Mouse (Mus musculus): ENCODE measurements around the gene Ccdc167. TPM values are rescaled to one million over a fixed set of nuclear protein-coding genes. Genes with fewer than 3 reads are reported as not detected.

The Ccdc167 gene
- polyA plus RNA-seq, 1 experiment from 2014 or later: 11.3 TPM

GRCm38 (mm10) chr17:29747466-29747865 is 30.6 kb upstream of the Ccdc167 start:
- Histone ChIP-seq H3K9me3 (ENCODE audit: control insufficient read depth, low read length) (no peaks in the 10 kb centered on the region), H3K4me3 (replicated peaks; ENCODE audit: low read depth, low read length) (no peak overlapping the region), H3K4me1 (ENCODE audit: control insufficient read depth, insufficient read depth, low read length) (peaks cover 32% of the 10 kb centered on the region), H3K4me2 (ENCODE audit: low read length) (no peak overlapping the region), H3K27me3 (ENCODE audit: control insufficient read depth, insufficient read depth, low read length) (no peaks in the 10 kb centered on the region), H3K27ac (replicated peaks; ENCODE audit: low read depth, low read length) (peak overlapping the region; percentile 32; the same call in 1 of the 2 replicates), H3K9ac (replicated peaks; ENCODE audit: low read length) (no peak overlapping the region), H3K36me3 (ENCODE audit: control insufficient read depth, insufficient read depth, low read length) (no peaks in the 10 kb centered on the region)
- WGBS: 45% methylated on average over 6 of the region's 6 CpGs
- DNase-seq (no peak), ATAC-seq (ENCODE audit: low FRiP score, low TSS enrichment) (no peak)

GRCm38 (mm10) chr17:29737849-29738804 is 21.3 kb upstream of the Ccdc167 start:
- Histone ChIP-seq H3K9ac (replicated peaks; ENCODE audit: low read length) (no peak overlapping the region), H3K27ac (replicated peaks; ENCODE audit: low read depth, low read length) (peak overlapping the region; percentile 73), H3K4me2 (ENCODE audit: low read length) (peak overlapping the region; percentile 24; the same call in 1 of the 2 replicates), H3K36me3 (ENCODE audit: control insufficient read depth, insufficient read depth, low read length) (no peaks in the 10 kb centered on the region), H3K27me3 (ENCODE audit: control insufficient read depth, insufficient read depth, low read length) (no peaks in the 10 kb centered on the region), H3K4me1 (ENCODE audit: control insufficient read depth, insufficient read depth, low read length) (peaks cover 34% of the 10 kb centered on the region), H3K4me3 (replicated peaks; ENCODE audit: low read depth, low read length) (no peak overlapping the region), H3K9me3 (ENCODE audit: control insufficient read depth, low read length) (no peaks in the 10 kb centered on the region)
- WGBS: 33% methylated on average over 22 of the region's 22 CpGs
- DNase-seq: peak; percentile 87
- ATAC-seq (ENCODE audit: low FRiP score, low TSS enrichment): peak; percentile 82

- peak; percentile 75 for DNase-seq
- Histone ChIP-seq H3K4me1 (ENCODE audit: control insufficient read depth, insufficient read depth, low read length) (peaks cover 39% of the 10 kb centered on the region), H3K4me2 (ENCODE audit: low read length) (no peak overlapping the region), H3K4me3 (replicated peaks; ENCODE audit: low read depth, low read length) (no peak overlapping the region), H3K9ac (replicated peaks; ENCODE audit: low read length) (no peak overlapping the region), H3K27me3 (ENCODE audit: control insufficient read depth, insufficient read depth, low read length) (no peaks in the 10 kb centered on the region), H3K36me3 (ENCODE audit: control insufficient read depth, insufficient read depth, low read length) (no peaks in the 10 kb centered on the region), H3K9me3 (ENCODE audit: control insufficient read depth, low read length) (no peaks in the 10 kb centered on the region), H3K27ac (replicated peaks; ENCODE audit: low read depth, low read length) (peak overlapping the region; percentile 81)
- peak; percentile 59 for ATAC-seq (ENCODE audit: low FRiP score, low TSS enrichment)
- 10% methylated on average over 15 of the region's 15 CpGs for WGBS
Measured at GRCm38 (mm10) chr17:29736448-29737014, 19.7 kb upstream of the Ccdc167 start.

GRCm38 (mm10) chr17:29732522-29732921 is 15.7 kb upstream of the Ccdc167 start:
- H3K36me3 ChIP-seq (ENCODE audit: control insufficient read depth, insufficient read depth, low read length): no peaks in the 10 kb centered on the region
- no peak overlapping the region for H3K9ac ChIP-seq (replicated peaks; ENCODE audit: low read length)
- peaks cover 41% of the 10 kb centered on the region for H3K4me1 ChIP-seq (ENCODE audit: control insufficient read depth, insufficient read depth, low read length)
- no peaks in the 10 kb centered on the region for H3K27me3 ChIP-seq (ENCODE audit: control insufficient read depth, insufficient read depth, low read length)
- H3K4me3 ChIP-seq (replicated peaks; ENCODE audit: low read depth, low read length): no peak overlapping the region
- DNase-seq (no peak), ATAC-seq (ENCODE audit: low FRiP score, low TSS enrichment) (no peak)
- H3K9me3 ChIP-seq (ENCODE audit: control insufficient read depth, low read length): no peaks in the 10 kb centered on the region
- WGBS: 71% methylated on average over 2 of the region's 2 CpGs
- no peak overlapping the region for H3K4me2 ChIP-seq (ENCODE audit: low read length)
- H3K27ac ChIP-seq (replicated peaks; ENCODE audit: low read depth, low read length): 0 out of 2 replicates have a peak overlapping the region, but pooled peaks have one; percentile 89

- no peaks in the 10 kb centered on the region for H3K9me3 ChIP-seq (ENCODE audit: control insufficient read depth, low read length)
- no peak for ATAC-seq (ENCODE audit: low FRiP score, low TSS enrichment)
- peak; percentile 51 for DNase-seq
- 22% methylated on average over 6 of the region's 6 CpGs for WGBS
- no peak overlapping the region for H3K9ac ChIP-seq (replicated peaks; ENCODE audit: low read length)
- peaks cover 41% of the 10 kb centered on the region for H3K4me1 ChIP-seq (ENCODE audit: control insufficient read depth, insufficient read depth, low read length)
- no peak overlapping the region for H3K4me3 ChIP-seq (replicated peaks; ENCODE audit: low read depth, low read length)
- no peaks in the 10 kb centered on the region for H3K36me3 ChIP-seq (ENCODE audit: control insufficient read depth, insufficient read depth, low read length)
- H3K27ac ChIP-seq (replicated peaks; ENCODE audit: low read depth, low read length): peak overlapping the region; percentile 89
- H3K27me3 ChIP-seq (ENCODE audit: control insufficient read depth, insufficient read depth, low read length): no peaks in the 10 kb centered on the region
- H3K4me2 ChIP-seq (ENCODE audit: low read length): no peak overlapping the region
Measured at GRCm38 (mm10) chr17:29731953-29732325, 15.1 kb upstream of the Ccdc167 start.

DNA sequence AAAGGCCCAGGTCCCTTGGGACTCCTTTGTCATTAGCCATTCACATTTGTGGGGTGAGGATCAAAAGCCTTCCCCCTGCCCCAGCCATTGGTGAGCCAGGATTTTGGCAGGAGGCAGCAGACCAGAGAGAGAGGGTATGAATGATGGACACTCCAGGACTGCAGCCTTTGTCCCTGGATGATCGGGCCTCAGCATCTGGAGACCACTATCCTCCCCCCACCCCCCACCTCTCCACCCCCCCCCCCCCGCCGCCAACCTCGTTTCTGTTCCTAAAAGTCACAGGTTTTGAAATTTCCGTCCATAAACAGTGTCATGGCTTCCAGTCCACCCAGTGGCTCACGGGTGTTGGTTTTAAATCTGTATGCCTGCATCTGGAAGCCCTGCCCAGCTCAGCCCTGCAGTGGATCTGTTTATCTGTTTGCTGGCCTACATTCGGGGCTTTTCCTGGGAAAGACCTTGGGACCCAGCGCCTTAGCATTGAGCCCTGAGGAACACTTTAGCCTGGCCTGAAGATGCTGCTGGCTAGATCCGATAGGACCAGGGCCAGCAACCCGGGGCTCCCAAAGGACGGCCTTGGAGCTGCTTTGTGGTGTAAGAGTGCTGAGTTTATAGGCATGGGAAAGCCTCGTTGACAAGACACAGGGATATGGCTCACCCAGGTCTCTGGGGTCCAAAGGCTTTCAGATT is 14.6 kb upstream of the Ccdc167 start:
- Histone ChIP-seq H3K4me1 (ENCODE audit: control insufficient read depth, insufficient read depth, low read length) (peaks cover 37% of the 10 kb centered on the region), H3K4me2 (ENCODE audit: low read length) (no peak overlapping the region), H3K27ac (replicated peaks; ENCODE audit: low read depth, low read length) (peak overlapping the region; percentile 89), H3K4me3 (replicated peaks; ENCODE audit: low read depth, low read length) (no peak overlapping the region), H3K27me3 (ENCODE audit: control insufficient read depth, insufficient read depth, low read length) (no peaks in the 10 kb centered on the region), H3K9ac (replicated peaks; ENCODE audit: low read length) (0 out of 2 replicates have a peak overlapping the region, but pooled peaks have one; percentile 23), H3K36me3 (ENCODE audit: control insufficient read depth, insufficient read depth, low read length) (no peaks in the 10 kb centered on the region), H3K9me3 (ENCODE audit: control insufficient read depth, low read length) (no peaks in the 10 kb centered on the region)
- ATAC-seq (ENCODE audit: low FRiP score, low TSS enrichment): no peak; the same call in 1 of the 2 replicates
- DNase-seq: no peak
- WGBS: 28% methylated on average over 12 of the region's 12 CpGs

DNA sequence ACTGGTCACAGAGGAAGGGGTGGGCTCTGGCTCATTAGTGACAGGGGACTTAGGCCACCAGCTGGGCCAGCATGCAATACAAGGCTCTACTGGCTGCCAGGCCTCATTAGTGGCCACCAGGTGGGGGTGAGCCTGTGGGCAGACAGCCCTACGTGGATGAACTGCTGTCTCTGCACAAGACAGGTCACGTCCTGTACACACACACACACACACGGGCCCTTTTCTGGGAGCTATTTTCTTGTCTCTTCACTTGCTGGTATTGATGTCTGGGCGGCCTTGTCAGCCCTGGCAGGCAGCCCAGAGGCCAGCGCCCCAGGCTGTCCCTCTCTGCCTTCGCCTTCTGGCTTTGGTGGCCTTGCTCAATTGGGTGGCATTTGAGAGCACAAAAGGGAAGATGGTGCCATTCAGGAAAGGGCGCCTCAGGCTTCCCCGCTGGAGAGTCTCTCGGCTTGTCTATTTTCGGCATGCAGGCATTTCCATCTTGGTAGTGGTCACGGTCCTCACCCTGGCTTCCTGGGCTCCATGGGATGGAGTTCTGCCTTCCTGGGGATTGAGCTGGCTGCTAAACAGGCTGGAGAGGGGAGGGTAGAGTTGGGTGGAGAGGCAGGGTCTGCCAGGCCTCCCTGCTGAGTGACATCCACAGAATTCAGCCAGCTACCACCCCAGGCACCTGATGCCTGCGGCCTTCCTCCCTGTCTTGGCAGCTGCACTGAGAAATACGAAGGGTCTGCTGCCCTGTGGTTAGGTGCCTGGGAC is 13.8 kb upstream of the Ccdc167 start:
- Histone ChIP-seq H3K27me3 (ENCODE audit: control insufficient read depth, insufficient read depth, low read length) (no peaks in the 10 kb centered on the region), H3K4me3 (replicated peaks; ENCODE audit: low read depth, low read length) (no peak overlapping the region), H3K9me3 (ENCODE audit: control insufficient read depth, low read length) (no peaks in the 10 kb centered on the region), H3K36me3 (ENCODE audit: control insufficient read depth, insufficient read depth, low read length) (no peaks in the 10 kb centered on the region), H3K4me2 (ENCODE audit: low read length) (no peak overlapping the region; the same call in 1 of the 2 replicates), H3K9ac (replicated peaks; ENCODE audit: low read length) (no peak overlapping the region), H3K4me1 (ENCODE audit: control insufficient read depth, insufficient read depth, low read length) (peaks cover 30% of the 10 kb centered on the region), H3K27ac (replicated peaks; ENCODE audit: low read depth, low read length) (peak overlapping the region; percentile 89)
- ATAC-seq (ENCODE audit: low FRiP score, low TSS enrichment): peak; percentile 73
- peak; percentile 80 for DNase-seq
- 16% methylated on average over 13 of the region's 13 CpGs for WGBS

DNA sequence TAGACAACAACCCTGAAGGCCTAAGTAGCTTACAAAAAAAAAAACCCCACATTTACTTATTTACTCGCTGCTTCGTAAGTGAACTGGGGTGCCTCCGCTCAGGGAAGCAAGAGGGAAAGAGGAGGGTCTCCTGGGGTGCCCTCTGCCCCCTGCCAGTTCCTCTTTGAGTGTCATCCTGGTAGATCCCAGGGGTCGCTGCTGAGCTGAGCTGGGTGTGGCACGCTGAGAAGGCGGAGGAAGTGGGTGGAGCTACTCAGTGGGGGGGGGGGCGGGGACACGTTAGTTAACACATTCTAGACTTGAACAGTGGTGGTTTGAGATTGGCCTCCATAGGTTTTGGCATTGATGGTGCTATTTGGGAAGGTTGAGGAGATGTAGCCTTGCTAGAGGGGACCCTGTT is 11.2 kb upstream of the Ccdc167 start:
- no peaks in the 10 kb centered on the region for H3K36me3 ChIP-seq (ENCODE audit: control insufficient read depth, insufficient read depth, low read length)
- H3K27me3 ChIP-seq (ENCODE audit: control insufficient read depth, insufficient read depth, low read length): no peaks in the 10 kb centered on the region
- H3K9ac ChIP-seq (replicated peaks; ENCODE audit: low read length): no peak overlapping the region
- no peak overlapping the region for H3K27ac ChIP-seq (replicated peaks; ENCODE audit: low read depth, low read length)
- peaks cover 19% of the 10 kb centered on the region for H3K4me1 ChIP-seq (ENCODE audit: control insufficient read depth, insufficient read depth, low read length)
- no peaks in the 10 kb centered on the region for H3K9me3 ChIP-seq (ENCODE audit: control insufficient read depth, low read length)
- H3K4me2 ChIP-seq (ENCODE audit: low read length): no peak overlapping the region
- DNase-seq (no peak), ATAC-seq (ENCODE audit: low FRiP score, low TSS enrichment) (no peak)
- no peak overlapping the region for H3K4me3 ChIP-seq (replicated peaks; ENCODE audit: low read depth, low read length)
- 52% methylated on average over 8 of the region's 8 CpGs for WGBS
